Mouse (Mus musculus) thymus, adult 2 months (tissue): ENCODE results near the gene Heatr3.
"Not testable (repeated sequence)": the region's sequence is repeated elsewhere in the genome, so short reads cannot be mapped to it uniquely, and the experiment has no call there.

ENCODE experiments used
- CTCF ChIP-seq: fragments of 200-500 bp; IDR thresholded peaks from 2 replicates; pipeline ENCODE4 v1.5.1; 2012; ENCODE audit warnings: mild to moderate bottlenecking, control low read depth, low read length, moderate library complexity, borderline replicate concordance; ENCODE audit not compliant: control insufficient read depth, poor library complexity, insufficient read depth; ENCODE audit errors: extremely low read depth
- POLR2A ChIP-seq: fragments of 200-500 bp; IDR thresholded peaks from 2 replicates; pipeline ENCODE4 v1.6.1; 2012; ENCODE audit warnings: mild to moderate bottlenecking, low read length, control low read depth, moderate library complexity; ENCODE audit not compliant: control insufficient read depth, poor library complexity, insufficient read depth; ENCODE audit errors: extremely low read depth

DNA sequence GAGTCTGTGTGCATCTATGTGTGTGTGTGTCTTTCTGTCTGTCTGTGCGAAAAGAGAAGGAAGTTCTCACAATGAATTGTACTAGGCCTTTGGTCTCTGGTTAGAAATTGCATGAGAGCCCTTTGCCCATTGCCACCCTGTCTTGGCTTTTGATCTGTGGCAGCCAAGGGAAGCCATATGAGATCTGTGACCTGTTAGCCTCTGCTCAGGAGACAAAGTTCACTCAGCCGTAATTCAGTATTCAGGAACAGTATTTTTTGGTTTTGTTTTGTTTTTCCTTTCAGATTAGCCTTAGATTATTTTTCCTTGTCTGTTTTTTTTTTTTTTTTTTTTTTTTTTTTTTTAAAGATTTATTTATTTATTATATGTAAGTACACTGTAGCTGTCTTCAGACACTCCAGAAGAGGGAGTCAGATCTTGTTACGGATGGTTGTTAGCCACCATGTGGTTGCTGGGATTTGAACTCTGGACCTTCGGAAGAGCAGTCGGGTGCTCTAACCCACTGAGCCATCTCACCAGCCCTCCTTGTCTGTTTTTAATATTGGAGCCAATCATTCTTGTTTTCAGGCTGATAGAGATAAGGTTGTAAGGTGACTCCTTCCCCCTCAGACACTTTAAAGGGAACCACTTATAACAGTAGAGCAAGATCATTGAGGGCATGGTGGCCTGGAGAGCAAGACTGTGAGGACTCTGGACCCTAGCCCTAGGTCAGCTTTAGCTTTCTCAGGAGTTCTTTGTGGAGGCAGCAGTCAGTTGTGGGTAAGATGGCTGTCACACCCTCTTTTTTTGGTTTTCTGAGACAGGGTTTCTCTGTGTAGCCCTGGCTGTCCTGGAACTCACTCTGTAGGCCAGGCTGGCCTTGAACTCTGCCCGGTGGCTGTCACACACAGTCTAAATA is 72.5 kb downstream of the Heatr3 start:
- TF ChIP-seq POLR2A, CTCF: not testable (repeated sequence)
